Mouse (Mus musculus) neural tube, embryonic 11.5 days (tissue): ENCODE measurements around the gene Gm15737. TPM values are rescaled to one million over a fixed set of nuclear protein-coding genes. Genes with fewer than 3 reads are reported as not detected.
A peak's percentile ranks its signal among the peaks of the same experiment; 100 is the strongest.

Experiments used
- ATAC-seq: fragments of 200-750 bp; cut with Nextera tagmentation; 2 replicates; pipeline ENCODE4 v1.8.0; 2017; ENCODE audit warnings: moderate number of reproducible peaks, mild to moderate bottlenecking, moderate TSS enrichment, moderate library complexity; ENCODE audit not compliant: insufficient read depth, low FRiP score, low TSS enrichment
- DNase-seq: peaks from one replicate; pipeline ENCODE4 v3.0.0-alpha.2; 2015; ENCODE audit warnings: low spot score
- H3K27ac ChIP-seq: fragments of 300-500 bp; sonication (generic); 2 replicates; pipeline ENCODE4 v1.5.1; 2014; ENCODE audit warnings: low read depth, mild to moderate bottlenecking, low read length
- H3K27me3 ChIP-seq: fragments of 300-500 bp; sonication (generic); 2 replicates; pipeline ENCODE4 v1.6.1; 2014; ENCODE audit warnings: mild to moderate bottlenecking, low read length, mixed read lengths; ENCODE audit not compliant: control insufficient read depth, insufficient read depth
- H3K36me3 ChIP-seq: fragments of 300-500 bp; sonication (generic); 2 replicates; pipeline ENCODE4 v1.6.1; 2014; ENCODE audit warnings: mild to moderate bottlenecking, low read length, moderate library complexity, mixed read lengths; ENCODE audit not compliant: control insufficient read depth, insufficient read depth
- H3K4me1 ChIP-seq: fragments of 300-500 bp; sonication (generic); 2 replicates; pipeline ENCODE4 v1.6.1; 2014; ENCODE audit warnings: low read length, mixed read lengths; ENCODE audit not compliant: control insufficient read depth, insufficient read depth
- H3K4me2 ChIP-seq: fragments of 300-500 bp; sonication (generic); 2 replicates; pipeline ENCODE4 v1.6.1; 2014; ENCODE audit warnings: low read depth, mild to moderate bottlenecking, moderate library complexity
- H3K4me3 ChIP-seq: fragments of 300-500 bp; sonication (generic); 2 replicates; pipeline ENCODE4 v1.5.1; 2014; ENCODE audit warnings: low read depth, low read length
- H3K9ac ChIP-seq: fragments of 300-500 bp; sonication (generic); 2 replicates; pipeline ENCODE4 v1.6.1; 2014; ENCODE audit warnings: mild to moderate bottlenecking, low read length
- H3K9me3 ChIP-seq: fragments of 300-500 bp; sonication (generic); 2 replicates; pipeline ENCODE4 v1.6.1; 2016; ENCODE audit warnings: low read length; ENCODE audit not compliant: control insufficient read depth
- WGBS: fragments of 180-500 bp; shearing (Covaris S2); extraction: QIAGEN DNeasy Blood & Tissue Kit; methylation state at CpG from one replicate; pipeline ENCODE4 v1.1.7; 2014; 5-methylcytosine and 5-hydroxymethylcytosine counted together
- polyA plus RNA-seq: library from polyadenylated mRNA; unstranded; fragments of >200 nt; fragmentation: Nextera tagmentation; extraction: Ambion mirVana; gene quantifications from 2 replicates; pipeline ENCODE4 v1.2.1, GENCODE M21; 2014

Gm15737 gene
- polyA plus RNA-seq, 1 experiment from 2014 or later = not detected

GRCm38 (mm10) chr6:92862599-92862998, 6.6 kb upstream of the Gm15737 start:
- no peaks in the 10 kb centered on the region for H3K4me1 ChIP-seq
- no peak for ATAC-seq
- WGBS = 82% methylated on average over 9 of the region's 9 CpGs
- no peak overlapping the region for H3K4me2 ChIP-seq
- no peak overlapping the region for H3K27ac ChIP-seq
- DNase-seq = no peak
- H3K9me3 ChIP-seq = no peaks in the 10 kb centered on the region
- no peak overlapping the region for H3K4me3 ChIP-seq
- no peak overlapping the region for H3K9ac ChIP-seq
- no peaks in the 10 kb centered on the region for H3K36me3 ChIP-seq
- no peaks in the 10 kb centered on the region for H3K27me3 ChIP-seq

DNA sequence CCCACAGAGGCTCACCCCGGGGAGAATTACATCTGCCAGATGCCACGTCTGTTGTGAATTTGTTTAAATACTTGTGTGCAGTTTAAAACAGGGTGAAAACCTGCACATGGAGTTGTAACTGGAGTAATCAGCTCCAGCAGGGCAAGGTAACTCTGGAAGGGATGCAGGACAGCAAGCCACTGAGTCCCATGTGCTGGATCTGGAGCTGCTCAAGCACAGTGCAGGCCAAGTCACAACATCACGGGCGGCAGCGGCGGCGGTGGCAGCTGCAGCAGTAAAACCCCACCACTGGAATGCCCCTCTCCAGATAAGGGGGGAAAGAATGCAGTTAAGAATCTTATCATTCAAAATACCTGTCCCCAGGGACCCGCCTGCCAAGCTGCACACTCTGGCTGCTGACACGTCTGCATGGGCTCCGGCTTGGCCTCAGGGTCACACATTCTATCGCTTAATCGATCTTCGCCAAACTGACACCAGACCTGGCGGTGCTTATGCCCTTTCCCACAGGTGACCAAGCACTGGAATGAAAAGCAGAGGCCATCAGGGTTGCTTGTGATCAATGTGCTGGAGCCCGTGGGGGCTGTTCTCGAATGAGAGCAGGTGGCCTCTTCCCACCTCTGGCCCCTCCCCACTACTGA, 544 bp downstream of the Gm15737 start:
- ATAC-seq (no peak), DNase-seq (peak; percentile 30)
- Histone ChIP-seq H3K27me3 (no peaks in the 10 kb centered on the region), H3K36me3 (no peaks in the 10 kb centered on the region), H3K9me3 (no peaks in the 10 kb centered on the region), H3K9ac (no peak overlapping the region), H3K4me3 (no peak overlapping the region), H3K4me1 (no peaks in the 10 kb centered on the region), H3K27ac (no peak overlapping the region), H3K4me2 (no peak overlapping the region)
- 51% methylated on average over 16 of the region's 16 CpGs for WGBS

DNA sequence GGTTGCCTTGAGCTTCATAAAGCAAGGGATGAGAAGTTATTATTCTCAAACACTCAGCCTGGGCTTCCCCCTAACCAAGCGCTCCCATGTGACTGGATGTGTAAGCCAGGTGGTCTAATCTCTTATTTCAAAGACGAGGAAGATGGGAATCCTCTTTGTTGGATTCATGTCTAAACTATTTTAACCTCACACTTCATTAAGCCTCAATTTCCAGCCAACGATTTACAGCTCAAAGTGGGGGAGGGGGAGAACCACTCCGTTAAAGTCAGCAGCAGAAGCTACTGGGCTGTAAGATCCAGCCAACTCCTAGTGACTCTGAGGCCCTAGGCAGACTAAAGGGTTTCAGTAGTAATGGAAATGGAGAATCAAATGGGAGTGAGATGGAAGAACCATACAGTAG, 2.7 kb downstream of the Gm15737 start:
- Histone ChIP-seq H3K4me3 (no peak overlapping the region), H3K9me3 (no peaks in the 10 kb centered on the region), H3K9ac (no peak overlapping the region), H3K27me3 (no peaks in the 10 kb centered on the region), H3K27ac (no peak overlapping the region), H3K4me2 (no peak overlapping the region), H3K36me3 (no peaks in the 10 kb centered on the region), H3K4me1 (no peaks in the 10 kb centered on the region)
- no peak for DNase-seq
- no peak for ATAC-seq
- WGBS = 52% methylated on average over 4 of the region's 4 CpGs

DNA sequence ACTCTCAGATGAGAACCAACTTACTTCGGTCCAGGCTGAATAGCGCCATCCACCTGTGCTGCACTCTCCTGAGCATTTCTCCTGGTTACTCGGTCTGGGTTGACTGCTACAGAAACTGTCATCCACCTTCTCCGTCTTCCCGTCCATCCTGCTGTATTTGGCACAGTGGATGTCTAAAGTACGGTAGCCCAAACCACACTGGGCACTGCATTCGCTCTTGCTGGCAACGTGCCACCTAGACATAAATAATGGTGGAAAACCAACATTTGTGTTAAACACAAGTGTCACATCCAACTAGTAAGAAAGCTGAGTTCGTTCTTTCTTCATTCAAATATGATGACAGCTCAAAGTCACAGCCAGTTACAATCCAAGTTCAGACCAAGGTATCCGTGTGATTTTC, 3.6 kb downstream of the Gm15737 start:
- Histone ChIP-seq H3K9me3 (no peaks in the 10 kb centered on the region), H3K9ac (no peak overlapping the region), H3K4me3 (no peak overlapping the region), H3K27ac (no peak overlapping the region), H3K4me2 (no peak overlapping the region), H3K4me1 (no peaks in the 10 kb centered on the region), H3K36me3 (no peaks in the 10 kb centered on the region), H3K27me3 (no peaks in the 10 kb centered on the region)
- 89% methylated on average over 10 of the region's 10 CpGs for WGBS
- DNase-seq (no peak), ATAC-seq (no peak)

GRCm38 (mm10) chr6:92874854-92875253, 5.7 kb downstream of the Gm15737 start:
- ATAC-seq = no peak
- 62% methylated on average over 5 of the region's 5 CpGs for WGBS
- H3K9me3 ChIP-seq = no peaks in the 10 kb centered on the region

DNA sequence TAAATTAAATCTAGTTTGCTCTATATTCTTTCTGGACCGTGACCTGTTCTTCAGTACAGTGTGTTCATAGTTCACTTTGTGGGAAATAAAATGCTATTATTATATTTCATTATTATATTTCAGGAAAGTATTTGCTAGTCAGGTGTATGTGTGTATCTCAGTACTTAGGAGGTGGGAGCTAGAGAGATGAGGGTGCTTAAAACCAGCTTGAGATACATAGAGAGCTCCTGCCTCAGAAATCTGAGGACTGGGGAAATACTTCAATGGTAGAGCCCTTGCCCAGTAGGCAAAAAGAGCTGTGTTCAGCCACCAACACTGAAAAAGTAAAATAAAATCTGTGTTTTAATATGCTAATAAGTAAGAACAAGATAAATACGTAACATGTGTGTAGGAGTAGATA, 6.2 kb downstream of the Gm15737 start:
- no peak overlapping the region for H3K4me2 ChIP-seq
- 92% methylated on average over 2 of the region's 2 CpGs for WGBS
- no peak overlapping the region for H3K4me3 ChIP-seq
- DNase-seq = no peak
- no peaks in the 10 kb centered on the region for H3K27me3 ChIP-seq
- H3K9me3 ChIP-seq = no peaks in the 10 kb centered on the region
- no peak overlapping the region for H3K9ac ChIP-seq
- H3K36me3 ChIP-seq = no peaks in the 10 kb centered on the region
- H3K4me1 ChIP-seq = no peaks in the 10 kb centered on the region
- H3K27ac ChIP-seq = no peak overlapping the region
- no peak for ATAC-seq

More at GRCm38 (mm10) chr6:92874854-92875253, 5.7 kb downstream of the Gm15737 start:
- Histone ChIP-seq H3K27me3 (no peaks in the 10 kb centered on the region), H3K36me3 (no peaks in the 10 kb centered on the region), H3K9ac (no peak overlapping the region), H3K4me2 (no peak overlapping the region), H3K4me3 (no peak overlapping the region), H3K27ac (no peak overlapping the region), H3K4me1 (no peaks in the 10 kb centered on the region)
- DNase-seq = no peak

DNA sequence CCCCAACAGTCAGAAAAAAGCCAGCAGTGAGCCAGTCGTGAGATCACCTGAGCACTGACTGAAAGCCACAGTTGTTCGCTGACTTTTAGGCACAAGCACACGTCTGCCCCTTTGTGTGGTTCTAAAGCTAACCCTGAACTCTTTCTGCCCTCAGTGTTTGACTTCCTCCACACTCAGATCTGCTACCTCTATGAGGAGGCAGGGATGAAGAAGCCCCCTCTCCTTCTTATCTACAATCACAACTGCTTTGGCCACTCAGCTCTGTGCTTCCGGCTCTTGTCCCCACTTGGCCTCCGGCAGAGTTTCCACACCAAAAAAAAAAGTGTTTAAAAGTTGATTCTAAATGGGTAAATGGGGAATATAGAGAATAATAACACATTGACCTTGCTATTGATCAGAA, 7.0 kb downstream of the Gm15737 start:
- Histone ChIP-seq H3K9ac (no peak overlapping the region), H3K4me1 (no peaks in the 10 kb centered on the region), H3K36me3 (no peaks in the 10 kb centered on the region), H3K27ac (no peak overlapping the region), H3K4me2 (no peak overlapping the region), H3K9me3 (no peaks in the 10 kb centered on the region), H3K27me3 (no peaks in the 10 kb centered on the region), H3K4me3 (no peak overlapping the region)
- DNase-seq (no peak), ATAC-seq (no peak)
- 89% methylated on average over 5 of the region's 5 CpGs for WGBS

- no peaks in the 10 kb centered on the region for H3K4me1 ChIP-seq
- H3K4me3 ChIP-seq = no peak overlapping the region
- WGBS = 94% methylated on average over 4 of the region's 4 CpGs
- H3K27ac ChIP-seq = no peak overlapping the region
- DNase-seq (no peak), ATAC-seq (no peak)
- H3K4me2 ChIP-seq = no peak overlapping the region
- no peaks in the 10 kb centered on the region for H3K36me3 ChIP-seq
- no peaks in the 10 kb centered on the region for H3K9me3 ChIP-seq
- H3K27me3 ChIP-seq = no peaks in the 10 kb centered on the region
- H3K9ac ChIP-seq = no peak overlapping the region
Observed at GRCm38 (mm10) chr6:92877236-92877635, 8.1 kb downstream of the Gm15737 start.

GRCm38 (mm10) chr6:92878771-92879170, 9.6 kb downstream of the Gm15737 start:
- ATAC-seq = no peak
- no peaks in the 10 kb centered on the region for H3K9me3 ChIP-seq
- H3K27me3 ChIP-seq = no peaks in the 10 kb centered on the region
- DNase-seq = no peak
- no peak overlapping the region for H3K9ac ChIP-seq
- H3K4me2 ChIP-seq = no peak overlapping the region
- H3K4me3 ChIP-seq = no peak overlapping the region
- no peaks in the 10 kb centered on the region for H3K36me3 ChIP-seq
- H3K4me1 ChIP-seq = no peaks in the 10 kb centered on the region
- H3K27ac ChIP-seq = no peak overlapping the region
- WGBS = 90% methylated on average over 5 of the region's 5 CpGs
